Mouse (Mus musculus) forebrain, embryonic 13.5 days (tissue): ENCODE measurements around the gene Rcor2. TPM values are rescaled to one million over a fixed set of nuclear protein-coding genes. Genes with fewer than 3 reads are reported as not detected.
A peak's percentile ranks its signal among the peaks of the same experiment; 100 is the strongest.

Source experiments
- ATAC-seq: fragments of 200-750 bp; cut with Nextera tagmentation; 2 replicates; pipeline ENCODE4 v1.8.0; 2017
- H3K27ac ChIP-seq: fragments of 300-500 bp; sonication (generic); 2 replicates; pipeline ENCODE4 v1.5.1; 2015; ENCODE audit warnings: inconsistent platforms, mild to moderate bottlenecking, moderate library complexity
- H3K27me3 ChIP-seq: fragments of 300-500 bp; sonication (generic); 2 replicates; pipeline ENCODE4 v1.6.1; 2015; ENCODE audit warnings: mild to moderate bottlenecking, inconsistent platforms
- H3K36me3 ChIP-seq: fragments of 300-500 bp; sonication (generic); 2 replicates; pipeline ENCODE4 v1.6.1; 2015; ENCODE audit warnings: mild to moderate bottlenecking, inconsistent platforms; ENCODE audit not compliant: poor library complexity, severe bottlenecking
- H3K4me1 ChIP-seq: fragments of 300-500 bp; sonication (generic); 2 replicates; pipeline ENCODE4 v1.6.1; 2015; ENCODE audit warnings: inconsistent platforms
- H3K4me2 ChIP-seq: fragments of 300-500 bp; sonication (generic); 2 replicates; pipeline ENCODE4 v1.6.1; 2015; ENCODE audit warnings: inconsistent platforms, mild to moderate bottlenecking, moderate library complexity
- H3K4me3 ChIP-seq: fragments of 300-500 bp; sonication (generic); 2 replicates; pipeline ENCODE4 v1.5.1; 2015; ENCODE audit warnings: mild to moderate bottlenecking, inconsistent platforms
- H3K9ac ChIP-seq: fragments of 300-500 bp; sonication (generic); 2 replicates; pipeline ENCODE4 v1.6.1; 2015; ENCODE audit warnings: mild to moderate bottlenecking, inconsistent platforms
- H3K9me3 ChIP-seq: fragments of 300-500 bp; sonication (generic); replicated peaks from 2 replicates; pipeline ENCODE4 v1.6.1; 2016; ENCODE audit warnings: inconsistent platforms
- WGBS: fragments of 180-500 bp; shearing (Covaris S2); methylation state at CpG from one replicate; pipeline ENCODE4 v1.1.7; 2015; 5-methylcytosine and 5-hydroxymethylcytosine counted together
- polyA plus RNA-seq: library from polyadenylated mRNA; unstranded; fragments of >200 nt; fragmentation: Nextera tagmentation; extraction: Ambion mirVana; gene quantifications from 2 replicates; pipeline ENCODE4 v1.2.1, GENCODE M21; 2015

Rcor2 gene
- polyA plus RNA-seq, 1 experiment from 2014 or later, result 58.1 TPM

GRCm38 (mm10) chr19:7301647-7302492 lies 34.7 kb downstream of the Rcor2 start:
- 88% methylated on average over 7 of the region's 7 CpGs for WGBS
- H3K4me1 ChIP-seq, result peaks cover 10% of the 10 kb centered on the region
- no peak overlapping the region for H3K4me3 ChIP-seq
- H3K36me3 ChIP-seq, result peaks cover 6% of the 10 kb centered on the region
- ATAC-seq, result no peak
- no peaks in the 10 kb centered on the region for H3K9me3 ChIP-seq
- H3K27me3 ChIP-seq, result no peaks in the 10 kb centered on the region
- no peak overlapping the region for H3K9ac ChIP-seq
- 0 out of 2 replicates have a peak overlapping the region, but pooled peaks have one; percentile 28 for H3K27ac ChIP-seq
- no peak overlapping the region for H3K4me2 ChIP-seq

GRCm38 (mm10) chr19:7302493-7302797 lies 35.3 kb downstream of the Rcor2 start:
- Histone ChIP-seq H3K36me3 (peaks cover 6% of the 10 kb centered on the region), H3K9ac (no peak overlapping the region), H3K9me3 (no peaks in the 10 kb centered on the region), H3K4me2 (no peak overlapping the region), H3K27ac (no peak overlapping the region), H3K4me3 (no peak overlapping the region), H3K4me1 (peaks cover 10% of the 10 kb centered on the region), H3K27me3 (no peaks in the 10 kb centered on the region)
- ATAC-seq, result no peak
- WGBS, result 90% methylated on average over 1 of the region's 1 CpGs

GRCm38 (mm10) chr19:7303796-7304195 lies 36.7 kb downstream of the Rcor2 start:
- Histone ChIP-seq H3K27me3 (no peaks in the 10 kb centered on the region), H3K4me1 (peaks cover 21% of the 10 kb centered on the region), H3K4me2 (no peak overlapping the region), H3K4me3 (no peak overlapping the region), H3K9ac (no peak overlapping the region), H3K36me3 (peaks cover 6% of the 10 kb centered on the region), H3K27ac (no peak overlapping the region), H3K9me3 (no peaks in the 10 kb centered on the region)
- ATAC-seq, result no peak
- 60% methylated on average over 6 of the region's 6 CpGs for WGBS

- H3K4me2 ChIP-seq, result no peak overlapping the region
- peaks cover 23% of the 10 kb centered on the region for H3K4me1 ChIP-seq
- WGBS, result 73% methylated on average over 2 of the region's 2 CpGs
- H3K4me3 ChIP-seq, result no peak overlapping the region
- ATAC-seq, result no peak
- no peaks in the 10 kb centered on the region for H3K27me3 ChIP-seq
- H3K9me3 ChIP-seq, result no peaks in the 10 kb centered on the region
- peaks cover 6% of the 10 kb centered on the region for H3K36me3 ChIP-seq
- H3K9ac ChIP-seq, result no peak overlapping the region
- H3K27ac ChIP-seq, result no peak overlapping the region
These were observed 37.7 kb downstream of the Rcor2 start for GRCm38 (mm10) chr19:7304801-7305200.

- peaks cover 32% of the 10 kb centered on the region for H3K4me1 ChIP-seq
- H3K4me2 ChIP-seq, result no peak overlapping the region
- WGBS, result 87% methylated on average over 10 of the region's 11 CpGs
- H3K36me3 ChIP-seq, result peaks cover 6% of the 10 kb centered on the region
- no peaks in the 10 kb centered on the region for H3K27me3 ChIP-seq
- no peak overlapping the region for H3K27ac ChIP-seq
- H3K9me3 ChIP-seq, result no peaks in the 10 kb centered on the region
- no peak for ATAC-seq
- no peak overlapping the region for H3K4me3 ChIP-seq
- H3K9ac ChIP-seq, result no peak overlapping the region
These were observed 38.5 kb downstream of the Rcor2 start for GRCm38 (mm10) chr19:7305380-7306310.

GRCm38 (mm10) chr19:7306968-7307367 lies 39.8 kb downstream of the Rcor2 start:
- ATAC-seq, result no peak
- 84% methylated on average over 3 of the region's 3 CpGs for WGBS
- no peaks in the 10 kb centered on the region for H3K27me3 ChIP-seq
- no peak overlapping the region for H3K27ac ChIP-seq
- H3K4me1 ChIP-seq, result peaks cover 42% of the 10 kb centered on the region
- H3K4me3 ChIP-seq, result no peak overlapping the region
- H3K4me2 ChIP-seq, result no peak overlapping the region
- H3K9me3 ChIP-seq, result no peaks in the 10 kb centered on the region
- no peak overlapping the region; the same call in 1 of the 2 replicates for H3K9ac ChIP-seq
- peaks cover 6% of the 10 kb centered on the region for H3K36me3 ChIP-seq

GRCm38 (mm10) chr19:7307995-7308770 lies 41.1 kb downstream of the Rcor2 start:
- H3K27me3 ChIP-seq, result no peaks in the 10 kb centered on the region
- peaks cover 44% of the 10 kb centered on the region for H3K4me1 ChIP-seq

GRCm38 (mm10) chr19:7309738-7310330 lies 42.7 kb downstream of the Rcor2 start:
- Histone ChIP-seq H3K9me3 (no peaks in the 10 kb centered on the region), H3K4me1 (peaks cover 52% of the 10 kb centered on the region), H3K27me3 (no peaks in the 10 kb centered on the region), H3K9ac (no peak overlapping the region), H3K4me3 (no peak overlapping the region), H3K4me2 (no peak overlapping the region), H3K27ac (no peak overlapping the region), H3K36me3 (peaks cover 6% of the 10 kb centered on the region)
- no peak for ATAC-seq
- WGBS, result 74% methylated on average over 2 of the region's 2 CpGs

More at GRCm38 (mm10) chr19:7307995-7308770, 41.1 kb downstream of the Rcor2 start:
- peaks cover 6% of the 10 kb centered on the region for H3K36me3 ChIP-seq
- H3K9me3 ChIP-seq, result no peaks in the 10 kb centered on the region
- H3K27ac ChIP-seq, result peak overlapping the region; percentile 67
- H3K9ac ChIP-seq, result peak overlapping the region; percentile 43; the same call in 1 of the 2 replicates
- H3K4me3 ChIP-seq, result no peak overlapping the region
- no peak for ATAC-seq
- H3K4me2 ChIP-seq, result peak overlapping the region; percentile 4; the same call in 1 of the 2 replicates
- WGBS, result 32% methylated on average over 8 of the region's 8 CpGs

GRCm38 (mm10) chr19:7310704-7311103 lies 43.6 kb downstream of the Rcor2 start:
- H3K4me2 ChIP-seq, result no peak overlapping the region
- H3K9ac ChIP-seq, result no peak overlapping the region; the same call in 1 of the 2 replicates
- no peak for ATAC-seq
- peaks cover 60% of the 10 kb centered on the region for H3K4me1 ChIP-seq
- H3K36me3 ChIP-seq, result peaks cover 5% of the 10 kb centered on the region
- WGBS, result 28% methylated on average over 5 of the region's 5 CpGs
- no peaks in the 10 kb centered on the region for H3K9me3 ChIP-seq
- H3K27me3 ChIP-seq, result no peaks in the 10 kb centered on the region
- H3K4me3 ChIP-seq, result no peak overlapping the region
- H3K27ac ChIP-seq, result peak overlapping the region; percentile 44; the same call in 1 of the 2 replicates

GRCm38 (mm10) chr19:7311306-7311705 lies 44.2 kb downstream of the Rcor2 start:
- Histone ChIP-seq H3K27me3 (no peaks in the 10 kb centered on the region), H3K4me2 (no peak overlapping the region), H3K9me3 (no peaks in the 10 kb centered on the region), H3K36me3 (no peaks in the 10 kb centered on the region), H3K27ac (peak overlapping the region; percentile 44), H3K4me1 (peaks cover 66% of the 10 kb centered on the region), H3K4me3 (no peak overlapping the region), H3K9ac (peak overlapping the region; percentile 27; the same call in 1 of the 2 replicates)
- ATAC-seq, result no peak
- 49% methylated on average over 10 of the region's 10 CpGs for WGBS

GRCm38 (mm10) chr19:7313660-7314059 lies 46.5 kb downstream of the Rcor2 start:
- no peaks in the 10 kb centered on the region for H3K27me3 ChIP-seq
- no peak overlapping the region for H3K9ac ChIP-seq
- WGBS, result 96% methylated on average over 2 of the region's 2 CpGs
- no peaks in the 10 kb centered on the region for H3K36me3 ChIP-seq
- no peak for ATAC-seq
- H3K9me3 ChIP-seq, result no peaks in the 10 kb centered on the region
- H3K4me2 ChIP-seq, result no peak overlapping the region
- no peak overlapping the region for H3K4me3 ChIP-seq
- peaks cover 60% of the 10 kb centered on the region for H3K4me1 ChIP-seq
- H3K27ac ChIP-seq, result no peak overlapping the region
